8 mouse cellular contexts compared by ENCODE assay signal in the genomic region with DNA sequence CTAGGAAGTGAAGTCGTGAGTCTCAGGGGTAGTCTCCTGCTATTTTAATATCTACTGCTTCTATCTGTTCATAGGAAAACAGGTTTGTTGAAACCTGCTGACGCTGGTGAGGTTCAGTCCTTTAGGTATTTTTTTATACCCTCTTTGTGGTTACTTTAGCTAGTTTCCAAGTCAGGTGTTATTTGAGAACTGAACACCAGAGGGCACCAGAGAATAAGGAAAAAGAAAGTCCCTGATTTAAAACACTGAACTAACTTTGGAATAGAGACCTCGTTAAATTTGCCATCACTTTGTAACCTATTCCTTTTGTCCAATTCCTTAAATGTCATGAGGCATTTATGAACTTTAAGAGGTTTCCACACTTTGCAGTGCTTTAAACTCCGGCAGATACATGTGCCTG.
DNase-seq lines count a peak whose midpoint lies in the region; ATAC-seq lines count a peak whose summit lies in the region.

No protein-coding gene starts in this region.

- no peak overlapping the region for H3K4me3 ChIP-seq in hindbrain, embryonic 14.5 days (replicated peaks; ENCODE audit: low read length)
- H3K4me3 ChIP-seq in hindbrain, embryonic 13.5 days = no peak overlapping the region

- no peaks in the 10 kb centered on the region for H3K4me1 ChIP-seq in hindbrain, embryonic 14.5 days (replicated peaks; ENCODE audit: control insufficient read depth, insufficient read depth, low read length)
- H3K4me1 ChIP-seq in hindbrain, embryonic 13.5 days (replicated peaks) = no peaks in the 10 kb centered on the region

- DNase-seq in hindbrain, embryonic 14.5 days (ENCODE audit: low spot score) = peak; percentile 91
- peak; percentile 21 for DNase-seq in urinary bladder, postnatal 14 days (ENCODE audit: low spot score)
- DNase-seq in urinary bladder, adult 2 months (ENCODE audit: low spot score) = no peak
- DNase-seq in cerebellum, adult 18-20 months = peak; percentile 43 to 64
- peak; percentile 38 to 44 for DNase-seq in kidney, postnatal 36 days
- peak; percentile 81 for DNase-seq in retina, embryonic 14.5 days (ENCODE audit: low spot score)

- whole genome bisulfite sequencing in hindbrain, embryonic 14.5 days = 25% methylated on average over 4 of the region's 4 CpGs
- 28% methylated on average over 4 of the region's 4 CpGs for WGBS in hindbrain, embryonic 13.5 days

- H3K4me2 ChIP-seq in hindbrain, embryonic 14.5 days (replicated peaks) = no peak overlapping the region
- H3K4me2 ChIP-seq in hindbrain, embryonic 13.5 days = no peak overlapping the region

- no peaks in the 10 kb centered on the region for H3K36me3 ChIP-seq in hindbrain, embryonic 14.5 days (replicated peaks; ENCODE audit: control insufficient read depth, insufficient read depth)
- no peaks in the 10 kb centered on the region for H3K36me3 ChIP-seq in hindbrain, embryonic 13.5 days

- no peak for ATAC-seq in hindbrain, embryonic 14.5 days (ENCODE audit: low FRiP score)
- no peak for ATAC-seq in hindbrain, embryonic 13.5 days (ENCODE audit: low FRiP score)
- ATAC-seq in erythroid progenitor cell, adult 5-6 weeks (replicated peaks; ENCODE audit: low FRiP score, poor library complexity, severe bottlenecking) = no peak

- no peaks in the 10 kb centered on the region for H3K27me3 ChIP-seq in hindbrain, embryonic 14.5 days (ENCODE audit: control insufficient read depth, insufficient read depth, low read length)
- H3K27me3 ChIP-seq in hindbrain, embryonic 13.5 days = no peaks in the 10 kb centered on the region

- H3K9me3 ChIP-seq in hindbrain, embryonic 14.5 days (ENCODE audit: control insufficient read depth, low read length) = no peaks in the 10 kb centered on the region
- no peaks in the 10 kb centered on the region for H3K9me3 ChIP-seq in hindbrain, embryonic 13.5 days

- H3K27ac ChIP-seq in hindbrain, embryonic 14.5 days = no peak overlapping the region
- no peak overlapping the region for H3K27ac ChIP-seq in hindbrain, embryonic 13.5 days

- no peak overlapping the region for H3K9ac ChIP-seq in hindbrain, embryonic 14.5 days
- no peak overlapping the region for H3K9ac ChIP-seq in hindbrain, embryonic 13.5 days
